In the genomic region with DNA sequence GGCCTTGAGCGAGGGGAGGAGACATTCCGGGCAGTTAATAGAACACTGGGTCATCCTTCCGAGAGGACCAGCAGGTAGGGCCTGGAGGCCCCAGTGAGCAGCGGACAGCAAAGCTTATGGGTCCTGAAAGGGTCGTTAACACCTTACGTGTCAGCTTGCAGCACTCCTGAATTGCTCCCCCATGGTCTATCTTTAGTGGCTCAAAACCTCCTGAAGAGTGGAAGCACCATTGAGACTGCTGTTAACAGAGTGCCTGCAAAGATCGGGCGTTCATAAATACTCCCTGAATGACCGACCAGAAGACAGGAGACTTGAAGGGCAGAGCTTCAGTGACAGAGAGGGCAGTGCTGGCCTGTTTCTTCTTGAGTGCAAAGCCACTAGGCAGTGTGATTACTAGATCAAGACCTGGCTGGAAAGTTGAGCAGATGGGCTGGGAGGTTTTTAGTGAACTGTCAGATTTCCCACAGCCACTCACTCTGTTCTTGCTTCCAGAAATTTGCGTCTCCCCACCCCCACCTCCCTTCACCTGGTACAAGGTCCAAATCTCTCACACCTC, we compare ENCODE assay signal across 7 mouse cellular contexts. TPM values are rescaled to one million over a fixed set of nuclear protein-coding genes. Genes with fewer than 3 reads are reported as not detected.
A peak's percentile ranks its signal among the peaks of the same experiment; 100 is the strongest.
DNase-seq lines count a peak whose midpoint lies in the region; ATAC-seq and TF ChIP-seq lines count a peak whose summit lies in the region.

No protein-coding gene starts in this region.

- H3K79me2 ChIP-seq in myocyte (ENCODE audit: control insufficient read depth, insufficient read depth), result peaks cover 5% of the 10 kb centered on the region

- no peak for TF ChIP-seq EP300 in lung, postnatal 0 days (IDR thresholded peaks at IDR 0.05)

- WGBS in lung, postnatal 0 days, result 20% methylated on average over 10 of the region's 10 CpGs
- 24% methylated on average over 10 of the region's 10 CpGs for WGBS in embryonic facial prominence, embryonic 15.5 days
- 39% methylated on average over 10 of the region's 10 CpGs for WGBS in kidney, embryonic 14.5 days

- H3K9ac ChIP-seq in lung, postnatal 0 days (replicated peaks; ENCODE audit: low read depth), result peak overlapping the region; percentile 52; the same call in 1 of the 2 replicates
- H3K9ac ChIP-seq in embryonic facial prominence, embryonic 15.5 days, result peak overlapping the region; percentile 50
- peak overlapping the region; percentile 66; the same call in 1 of the 2 replicates for H3K9ac ChIP-seq in kidney, embryonic 14.5 days (ENCODE audit: low read depth, low read length)

- peak overlapping the region; percentile 9 for H3ac ChIP-seq in myocyte (ENCODE audit: control insufficient read depth, insufficient read length)

- peak overlapping the region; percentile 94 for H3K27ac ChIP-seq in lung, postnatal 0 days (ENCODE audit: low read length)
- H3K27ac ChIP-seq in embryonic facial prominence, embryonic 15.5 days (replicated peaks), result peak overlapping the region; percentile 95
- H3K27ac ChIP-seq in kidney, embryonic 14.5 days (ENCODE audit: low read depth, low read length), result no peak overlapping the region

- H3K4me2 ChIP-seq in lung, postnatal 0 days (replicated peaks; ENCODE audit: low read depth, low read length), result peak overlapping the region; percentile 69
- H3K4me2 ChIP-seq in embryonic facial prominence, embryonic 15.5 days (replicated peaks), result peak overlapping the region; percentile 68
- H3K4me2 ChIP-seq in kidney, embryonic 14.5 days (replicated peaks; ENCODE audit: low read depth, low read length), result peak overlapping the region; percentile 69
- peak overlapping the region; percentile 66 for H3K4me2 ChIP-seq in myocyte (ENCODE audit: low read depth)

- no peak for TF ChIP-seq POLR2A in myocyte (IDR thresholded peaks at IDR 0.05; ENCODE audit: insufficient read length, low read depth)

- peak overlapping the region; percentile 47 for H3K4me3 ChIP-seq in lung, postnatal 0 days (ENCODE audit: low read depth, low read length)
- H3K4me3 ChIP-seq in embryonic facial prominence, embryonic 15.5 days (replicated peaks), result peak overlapping the region; percentile 56
- H3K4me3 ChIP-seq in kidney, embryonic 14.5 days (ENCODE audit: low read length), result peak overlapping the region; percentile 52
- H3K4me3 ChIP-seq in myocyte, result peak overlapping the region; percentile 64

- H3K36me3 ChIP-seq in lung, postnatal 0 days (ENCODE audit: insufficient read depth, low read length), result no peaks in the 10 kb centered on the region
- no peaks in the 10 kb centered on the region for H3K36me3 ChIP-seq in embryonic facial prominence, embryonic 15.5 days
- H3K36me3 ChIP-seq in kidney, embryonic 14.5 days (ENCODE audit: control insufficient read depth, insufficient read depth, low read length), result no peaks in the 10 kb centered on the region; the same call in 1 of the 2 replicates
- H3K36me3 ChIP-seq in myocyte (ENCODE audit: control insufficient read depth, insufficient read depth), result no peaks in the 10 kb centered on the region

- no peaks in the 10 kb centered on the region for H3K27me3 ChIP-seq in lung, postnatal 0 days (replicated peaks; ENCODE audit: insufficient read depth, low read length)
- no peaks in the 10 kb centered on the region; the same call in 1 of the 2 replicates for H3K27me3 ChIP-seq in embryonic facial prominence, embryonic 15.5 days
- no peaks in the 10 kb centered on the region for H3K27me3 ChIP-seq in kidney, embryonic 14.5 days (ENCODE audit: control insufficient read depth, insufficient read depth, low read length)
- no peaks in the 10 kb centered on the region for H3K27me3 ChIP-seq in myocyte (ENCODE audit: control insufficient read depth, insufficient read depth, insufficient read length)

- ATAC-seq in lung, postnatal 0 days, result no peak
- ATAC-seq in embryonic facial prominence, embryonic 15.5 days (ENCODE audit: insufficient number of reproducible peaks, low FRiP score, low TSS enrichment, low read depth), result peak; percentile 11; the same call in 1 of the 2 replicates
- no peak; the same call in 1 of the 2 replicates for ATAC-seq in kidney, embryonic 14.5 days (ENCODE audit: low FRiP score, low TSS enrichment)

- no peak for TF ChIP-seq CTCF in lung, postnatal 0 days (IDR thresholded peaks at IDR 0.05)

- H3K9me3 ChIP-seq in lung, postnatal 0 days (ENCODE audit: low read length), result no peaks in the 10 kb centered on the region
- H3K9me3 ChIP-seq in embryonic facial prominence, embryonic 15.5 days (replicated peaks), result no peaks in the 10 kb centered on the region
- H3K9me3 ChIP-seq in kidney, embryonic 14.5 days (ENCODE audit: control insufficient read depth, low read length), result no peaks in the 10 kb centered on the region

- no peak for DNase-seq in lung, postnatal 0 days (ENCODE audit: low spot score)
- DNase-seq in lung, postnatal 25 days (ENCODE audit: low spot score), result no peak
- no peak for DNase-seq in thymus, postnatal 25 days
- DNase-seq in adrenal gland, adult (ENCODE audit: inconsistent age in 2 of 2, low spot score in 1 of 2), result no peak

- H3K4me1 ChIP-seq in lung, postnatal 0 days (ENCODE audit: insufficient read depth, low read depth, low read length), result no peaks in the 10 kb centered on the region
- H3K4me1 ChIP-seq in embryonic facial prominence, embryonic 15.5 days, result no peaks in the 10 kb centered on the region
- no peaks in the 10 kb centered on the region for H3K4me1 ChIP-seq in kidney, embryonic 14.5 days (ENCODE audit: control insufficient read depth, insufficient read depth, low read length)

TF ChIP-seq in myocyte, 11 proteins besides CTCF, POLR2A, EP300 and RAD21:
- no peak for TF ChIP-seq SRF (IDR thresholded peaks at IDR 0.05; ENCODE audit: control insufficient read depth, insufficient read length, low read depth)

RNA-seq across cellular contexts. Expression of a gene that starts 0.8 kb away (rescaled TPM):
- 23.8 and 25.3 TPM in 2 replicates for polyA plus RNA-seq in lung, postnatal 0 days (2015; fragmentation: Nextera tagmentation; extraction: Ambion mirVana)
- polyA plus RNA-seq in embryonic facial prominence, embryonic 15.5 days (2015; fragmentation: Nextera tagmentation; extraction: Ambion mirVana), result 37.8 and 41.9 TPM in 2 replicates
- 32.6 and 41.6 TPM in 2 replicates for polyA plus RNA-seq in kidney, embryonic 14.5 days (2014; fragmentation: Nextera tagmentation; extraction: Ambion mirVana)
- polyA plus RNA-seq in myocyte (2012; fragmentation: generic; extraction: Trizol), result 12.8 TPM
